Mouse (Mus musculus) limb, embryonic 12.5 days (tissue): ENCODE measurements around the gene Paqr6. TPM values are rescaled to one million over a fixed set of nuclear protein-coding genes. Genes with fewer than 3 reads are reported as not detected.

Source experiments
- ATAC-seq: fragments of 200-750 bp; cut with Nextera tagmentation; 2 replicates; pipeline ENCODE4 v1.8.0; 2017; ENCODE audit warnings: low read depth, moderate TSS enrichment; ENCODE audit not compliant: insufficient number of reproducible peaks, insufficient read depth, low FRiP score, low TSS enrichment
- H3K27ac ChIP-seq: fragments of 300-500 bp; sonication (generic); 2 replicates; pipeline ENCODE4 v1.5.1; 2016; ENCODE audit warnings: mild to moderate bottlenecking, moderate library complexity
- H3K27me3 ChIP-seq: fragments of 300-500 bp; sonication (generic); 2 replicates; pipeline ENCODE4 v1.6.1; 2016; ENCODE audit warnings: mild to moderate bottlenecking, moderate library complexity
- H3K36me3 ChIP-seq: fragments of 300-500 bp; sonication (generic); 2 replicates; pipeline ENCODE4 v1.6.1; 2016; ENCODE audit warnings: mild to moderate bottlenecking, moderate library complexity
- H3K4me1 ChIP-seq: fragments of 300-500 bp; sonication (generic); replicated peaks from 2 replicates; pipeline ENCODE4 v1.6.1; 2016
- H3K4me2 ChIP-seq: fragments of 300-500 bp; sonication (generic); 2 replicates; pipeline ENCODE4 v1.6.1; 2016; ENCODE audit warnings: mild to moderate bottlenecking, moderate library complexity
- H3K4me3 ChIP-seq: fragments of 300-500 bp; sonication (generic); replicated peaks from 2 replicates; pipeline ENCODE4 v1.5.1; 2016; ENCODE audit warnings: mild to moderate bottlenecking
- H3K9ac ChIP-seq: fragments of 300-500 bp; sonication (generic); replicated peaks from 2 replicates; pipeline ENCODE4 v1.6.1; 2016; ENCODE audit warnings: mild to moderate bottlenecking, moderate library complexity
- H3K9me3 ChIP-seq: fragments of 300-500 bp; sonication (generic); 2 replicates; pipeline ENCODE4 v1.6.1; 2016; ENCODE audit warnings: mild to moderate bottlenecking, moderate library complexity
- WGBS: fragments of 180-500 bp; shearing (Covaris S2); methylation state at CpG from one replicate; pipeline ENCODE4 v1.1.7; 2016; 5-methylcytosine and 5-hydroxymethylcytosine counted together
- polyA plus RNA-seq: library from polyadenylated mRNA; unstranded; fragments of >200 nt; fragmentation: Nextera tagmentation; extraction: Ambion mirVana; gene quantifications from 2 replicates; pipeline ENCODE4 v1.2.1, GENCODE M21; 2016

The Paqr6 gene
- polyA plus RNA-seq, 1 experiment from 2014 or later = 2.8 TPM

GRCm38 (mm10) chr3:88395288-88395687 is 30.9 kb downstream of the Paqr6 start:
- Histone ChIP-seq H3K4me1 (no peaks in the 10 kb centered on the region), H3K4me3 (no peak overlapping the region), H3K27me3 (no peaks in the 10 kb centered on the region), H3K4me2 (no peak overlapping the region), H3K9ac (no peak overlapping the region), H3K27ac (no peak overlapping the region), H3K9me3 (no peaks in the 10 kb centered on the region), H3K36me3 (peaks cover 72% of the 10 kb centered on the region)
- ATAC-seq = no peak
- 90% methylated on average over 6 of the region's 6 CpGs for WGBS

GRCm38 (mm10) chr3:88395742-88396141 is 31.4 kb downstream of the Paqr6 start:
- H3K9ac ChIP-seq = no peak overlapping the region
- H3K4me2 ChIP-seq = no peak overlapping the region
- H3K27ac ChIP-seq = no peak overlapping the region
- no peaks in the 10 kb centered on the region for H3K9me3 ChIP-seq
- ATAC-seq = no peak
- no peaks in the 10 kb centered on the region for H3K4me1 ChIP-seq
- no peak overlapping the region for H3K4me3 ChIP-seq
- 90% methylated on average over 8 of the region's 8 CpGs for whole genome bisulfite sequencing
- H3K27me3 ChIP-seq = no peaks in the 10 kb centered on the region
- peaks cover 71% of the 10 kb centered on the region for H3K36me3 ChIP-seq

GRCm38 (mm10) chr3:88398666-88399065 is 34.3 kb downstream of the Paqr6 start:
- ATAC-seq = no peak
- H3K4me3 ChIP-seq = no peak overlapping the region
- H3K36me3 ChIP-seq = peaks cover 76% of the 10 kb centered on the region
- no peak overlapping the region for H3K4me2 ChIP-seq
- WGBS = 68% methylated on average over 2 of the region's 2 CpGs
- H3K9me3 ChIP-seq = no peaks in the 10 kb centered on the region
- no peaks in the 10 kb centered on the region for H3K4me1 ChIP-seq
- no peak overlapping the region for H3K27ac ChIP-seq
- no peaks in the 10 kb centered on the region for H3K27me3 ChIP-seq
- H3K9ac ChIP-seq = no peak overlapping the region

GRCm38 (mm10) chr3:88403522-88404230 is 39.3 kb downstream of the Paqr6 start:
- H3K36me3 ChIP-seq = peaks cover 48% of the 10 kb centered on the region

GRCm38 (mm10) chr3:88407090-88407489 is 42.7 kb downstream of the Paqr6 start:
- Histone ChIP-seq H3K27me3 (no peaks in the 10 kb centered on the region), H3K4me1 (peaks cover 21% of the 10 kb centered on the region), H3K4me3 (no peak overlapping the region), H3K36me3 (peaks cover 40% of the 10 kb centered on the region), H3K9me3 (no peaks in the 10 kb centered on the region), H3K9ac (no peak overlapping the region), H3K4me2 (no peak overlapping the region), H3K27ac (no peak overlapping the region)
- ATAC-seq = no peak
- WGBS = 8% methylated on average over 2 of the region's 2 CpGs

More at GRCm38 (mm10) chr3:88403522-88404230, 39.3 kb downstream of the Paqr6 start:
- no peak overlapping the region for H3K27ac ChIP-seq
- H3K4me2 ChIP-seq = no peak overlapping the region
- H3K27me3 ChIP-seq = no peaks in the 10 kb centered on the region
- ATAC-seq = no peak
- WGBS = 93% methylated on average over 10 of the region's 10 CpGs
- no peak overlapping the region for H3K9ac ChIP-seq
- H3K4me3 ChIP-seq = no peak overlapping the region
- H3K4me1 ChIP-seq = peaks cover 14% of the 10 kb centered on the region
- no peaks in the 10 kb centered on the region for H3K9me3 ChIP-seq

GRCm38 (mm10) chr3:88407529-88407928 is 43.1 kb downstream of the Paqr6 start:
- 59% methylated on average over 7 of the region's 7 CpGs for WGBS
- H3K4me3 ChIP-seq = no peak overlapping the region

GRCm38 (mm10) chr3:88408953-88409352 is 44.6 kb downstream of the Paqr6 start:
- peak overlapping the region; percentile 95; the same call in 1 of the 2 replicates for H3K27ac ChIP-seq
- peaks cover 40% of the 10 kb centered on the region for H3K36me3 ChIP-seq
- peak overlapping the region; percentile 77 for H3K4me3 ChIP-seq
- H3K27me3 ChIP-seq = no peaks in the 10 kb centered on the region
- WGBS = 64% methylated on average over 5 of the region's 5 CpGs
- ATAC-seq = no peak
- H3K9me3 ChIP-seq = no peaks in the 10 kb centered on the region
- H3K9ac ChIP-seq = peak overlapping the region; percentile 84
- peaks cover 21% of the 10 kb centered on the region for H3K4me1 ChIP-seq
- peak overlapping the region; percentile 76 for H3K4me2 ChIP-seq

More at GRCm38 (mm10) chr3:88407529-88407928, 43.1 kb downstream of the Paqr6 start:
- no peak overlapping the region for H3K9ac ChIP-seq
- no peak for ATAC-seq
- peaks cover 40% of the 10 kb centered on the region for H3K36me3 ChIP-seq
- H3K27me3 ChIP-seq = no peaks in the 10 kb centered on the region
- H3K27ac ChIP-seq = no peak overlapping the region
- no peak overlapping the region for H3K4me2 ChIP-seq
- no peaks in the 10 kb centered on the region for H3K9me3 ChIP-seq
- peaks cover 21% of the 10 kb centered on the region for H3K4me1 ChIP-seq

DNA sequence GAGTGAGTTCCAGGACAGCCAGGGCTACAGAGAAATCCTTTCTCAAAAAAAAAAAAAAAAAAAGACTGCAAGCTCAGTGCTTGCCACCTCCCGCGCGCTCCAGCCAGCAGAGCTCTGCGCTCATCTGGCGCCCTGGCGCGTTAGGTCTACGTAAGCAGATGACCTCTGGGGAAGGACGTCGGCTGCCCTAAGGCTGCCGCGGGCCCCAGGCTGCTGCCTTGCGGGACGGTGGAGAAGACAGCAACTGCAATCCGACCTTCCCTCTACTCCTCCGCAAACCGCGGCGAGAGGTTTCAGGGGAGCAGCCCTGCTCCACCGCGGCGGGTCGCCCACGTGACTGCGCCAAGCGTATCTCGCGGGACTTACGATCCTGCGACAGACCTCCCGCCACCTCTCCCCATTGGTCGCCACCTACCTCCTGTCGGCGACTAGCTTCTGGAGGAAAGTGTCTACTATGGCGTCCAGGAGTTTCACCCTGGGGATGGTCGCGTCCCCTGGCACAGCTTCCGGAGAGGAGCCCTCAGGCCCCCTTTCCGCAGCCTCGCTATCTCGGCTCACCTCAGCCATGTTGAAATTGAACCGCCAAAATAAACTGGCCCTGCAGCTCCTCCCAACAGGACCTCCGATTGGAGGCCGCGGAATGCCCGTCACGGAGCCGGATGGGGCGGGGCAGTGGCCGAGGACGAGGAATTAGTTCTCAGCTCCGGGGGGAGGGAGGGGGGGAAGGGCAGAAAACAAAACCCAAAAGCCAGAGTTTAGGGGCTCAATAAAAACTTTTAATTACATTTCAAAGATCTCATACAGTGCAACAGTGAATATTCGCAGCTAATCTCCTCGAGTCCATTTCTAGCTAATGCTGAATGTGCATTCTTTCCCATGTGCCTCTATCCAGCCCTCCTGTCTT is 45.6 kb downstream of the Paqr6 start, which contains the start of gene Pmf1:
Gene Pmf1, minus strand, starts transcription at position 591 of the 904 bp plus-strand sequence.
- H3K4me3 ChIP-seq = peak within 1 kb of the TSS; percentile 77
- no peaks in the 10 kb centered on the region for H3K27me3 ChIP-seq
- H3K9ac ChIP-seq = peak within 1 kb of the TSS; percentile 84
- peaks cover 43% of the 10 kb centered on the region for H3K36me3 ChIP-seq
- WGBS = 1% methylated on average over 54 of the region's 54 CpGs
- H3K4me2 ChIP-seq = peak within 1 kb of the TSS; percentile 76
- H3K9me3 ChIP-seq = no peaks in the 10 kb centered on the region
- ATAC-seq = peak; percentile 89
- peaks cover 21% of the 10 kb centered on the region for H3K4me1 ChIP-seq
- peak within 1 kb of the TSS; percentile 95 for H3K27ac ChIP-seq

DNA sequence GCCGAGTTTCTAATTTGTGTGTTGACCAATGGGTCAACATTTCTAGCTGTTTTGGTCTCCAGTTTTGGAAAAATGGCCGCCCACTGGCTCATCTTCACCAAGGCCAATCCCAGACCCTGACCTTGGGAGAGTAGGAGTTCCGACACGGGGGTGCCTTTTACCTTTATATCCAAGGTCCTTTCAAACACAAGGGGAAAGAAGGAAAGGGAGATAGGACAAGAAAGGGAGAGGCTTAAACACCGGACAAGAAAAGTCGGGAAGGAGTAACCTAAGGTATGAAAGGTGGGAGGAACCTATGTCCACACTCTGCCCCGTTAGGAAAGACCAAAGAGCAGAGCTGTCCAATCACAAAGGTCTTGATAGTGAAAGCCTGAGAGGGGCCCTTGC is 46.3 kb downstream of the Paqr6 start:
- 20% methylated on average over 7 of the region's 7 CpGs for WGBS
- peak overlapping the region; percentile 84 for H3K9ac ChIP-seq

DNA sequence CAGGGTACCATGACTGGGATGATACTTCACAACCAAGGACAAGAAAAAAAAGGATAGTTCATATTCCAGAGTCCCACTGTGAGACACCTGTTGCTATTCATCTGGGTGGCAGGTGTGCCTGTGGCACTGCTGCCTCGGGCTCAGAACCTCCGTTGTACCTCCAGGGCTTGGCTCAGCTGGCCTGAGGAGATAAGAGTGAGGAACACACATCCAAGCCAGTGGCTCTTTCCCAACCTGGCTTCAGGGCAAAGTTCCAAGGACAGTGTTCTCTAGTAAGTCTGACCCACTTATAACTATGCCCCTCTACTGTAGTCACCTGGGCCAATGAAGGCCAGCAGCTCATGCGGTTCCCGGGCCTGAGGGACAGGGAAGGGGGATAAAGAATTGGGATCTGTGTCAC is 47.3 kb downstream of the Paqr6 start:
- WGBS = 85% methylated on average over 4 of the region's 4 CpGs
- Histone ChIP-seq H3K36me3 (peaks cover 55% of the 10 kb centered on the region), H3K27me3 (no peaks in the 10 kb centered on the region), H3K4me2 (no peak overlapping the region), H3K4me3 (no peak overlapping the region), H3K9me3 (no peaks in the 10 kb centered on the region), H3K27ac (no peak overlapping the region), H3K9ac (no peak overlapping the region), H3K4me1 (peaks cover 21% of the 10 kb centered on the region)
- ATAC-seq = no peak

More for the DNA sequence above, 46.3 kb downstream of the Paqr6 start:
- peak overlapping the region; percentile 95 for H3K27ac ChIP-seq
- no peaks in the 10 kb centered on the region for H3K9me3 ChIP-seq
- no peak for ATAC-seq
- H3K4me3 ChIP-seq = peak overlapping the region; percentile 77
- H3K4me1 ChIP-seq = peaks cover 21% of the 10 kb centered on the region
- H3K36me3 ChIP-seq = peaks cover 49% of the 10 kb centered on the region
- H3K27me3 ChIP-seq = no peaks in the 10 kb centered on the region
- peak overlapping the region; percentile 76 for H3K4me2 ChIP-seq

DNA sequence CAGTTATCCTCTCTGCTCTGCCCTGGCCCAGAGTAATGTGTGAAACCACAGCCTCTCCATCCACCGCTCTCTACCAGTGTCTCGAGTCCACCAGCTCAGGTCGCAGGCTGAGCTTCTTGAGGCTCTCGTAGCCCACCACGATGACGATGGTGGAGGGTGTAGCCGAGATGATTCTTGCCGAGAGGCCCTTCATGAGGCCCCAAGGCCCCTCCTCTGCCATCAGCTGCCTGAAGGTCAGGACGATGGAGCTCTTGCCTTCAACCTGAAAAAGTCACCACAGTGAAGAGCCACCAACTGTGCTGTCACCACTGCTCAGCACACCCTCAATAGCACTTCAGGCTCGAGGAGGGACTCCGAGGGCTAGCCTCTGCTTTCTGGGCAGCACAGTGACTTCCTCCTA is 48.3 kb downstream of the Paqr6 start:
- H3K9ac ChIP-seq = no peak overlapping the region
- no peak for ATAC-seq
- H3K4me1 ChIP-seq = peaks cover 18% of the 10 kb centered on the region
- no peak overlapping the region for H3K4me2 ChIP-seq
- H3K4me3 ChIP-seq = no peak overlapping the region
- no peaks in the 10 kb centered on the region for H3K27me3 ChIP-seq
- WGBS = 89% methylated on average over 11 of the region's 11 CpGs
- no peaks in the 10 kb centered on the region for H3K9me3 ChIP-seq
- peaks cover 64% of the 10 kb centered on the region for H3K36me3 ChIP-seq
- no peak overlapping the region for H3K27ac ChIP-seq
